ENCODE assay signal across 8 mouse cellular contexts in genomic region chr11:52099771-52100219, GRCm38 (mm10). TPM values are rescaled to one million over a fixed set of nuclear protein-coding genes. Genes with fewer than 3 reads are reported as not detected.
DNase-seq lines count a peak whose midpoint lies in the region; ATAC-seq lines count a peak whose summit lies in the region.

No protein-coding gene starts in this region.

- H3K9ac ChIP-seq in heart, embryonic 12.5 days, result peak overlapping the region; percentile 99
- peak overlapping the region; percentile 99 for H3K9ac ChIP-seq in hindbrain, embryonic 13.5 days

- H3K27me3 ChIP-seq in heart, embryonic 12.5 days (replicated peaks), result no peaks in the 10 kb centered on the region
- H3K27me3 ChIP-seq in hindbrain, embryonic 13.5 days, result no peaks in the 10 kb centered on the region
- no peaks in the 10 kb centered on the region for H3K27me3 ChIP-seq in midbrain, embryonic 10.5 days (ENCODE audit: low read depth, poor library complexity, severe bottlenecking)

- no peaks in the 10 kb centered on the region for H3K36me3 ChIP-seq in heart, embryonic 12.5 days
- no peaks in the 10 kb centered on the region for H3K36me3 ChIP-seq in hindbrain, embryonic 13.5 days
- peaks cover 14% of the 10 kb centered on the region; the same call in 1 of the 2 replicates for H3K36me3 ChIP-seq in midbrain, embryonic 10.5 days

- 3% methylated on average over 7 of the region's 7 CpGs for WGBS in heart, embryonic 12.5 days
- WGBS in hindbrain, embryonic 13.5 days, result 9% methylated on average over 7 of the region's 7 CpGs
- WGBS in midbrain, embryonic 10.5 days, result 8% methylated on average over 7 of the region's 7 CpGs

- H3K4me3 ChIP-seq in heart, embryonic 12.5 days, result peak overlapping the region; percentile 95
- peak overlapping the region; percentile 98 for H3K4me3 ChIP-seq in hindbrain, embryonic 13.5 days
- peak overlapping the region; percentile 98 for H3K4me3 ChIP-seq in midbrain, embryonic 10.5 days

- H3K27ac ChIP-seq in heart, embryonic 12.5 days (ENCODE audit: poor library complexity, severe bottlenecking), result peak overlapping the region; percentile 99
- H3K27ac ChIP-seq in hindbrain, embryonic 13.5 days, result peak overlapping the region; percentile 100
- peak overlapping the region; percentile 99 for H3K27ac ChIP-seq in midbrain, embryonic 10.5 days (replicated peaks)

- no peaks in the 10 kb centered on the region for H3K9me3 ChIP-seq in heart, embryonic 12.5 days (replicated peaks)
- no peaks in the 10 kb centered on the region for H3K9me3 ChIP-seq in hindbrain, embryonic 13.5 days
- H3K9me3 ChIP-seq in midbrain, embryonic 10.5 days (replicated peaks), result no peaks in the 10 kb centered on the region

- H3K4me2 ChIP-seq in heart, embryonic 12.5 days, result peak overlapping the region; percentile 74
- H3K4me2 ChIP-seq in hindbrain, embryonic 13.5 days, result peak overlapping the region; percentile 86

- no peak for DNase-seq in heart, postnatal 4 days
- DNase-seq in MN1 (ENCODE audit: low spot score), result peak; percentile 74
- no peak for DNase-seq in midbrain, embryonic 10.5 days (ENCODE audit: low spot score)
- no peak for DNase-seq in thymus, postnatal 4 days
- no peak for DNase-seq in adrenal gland, postnatal 25 days
- no peak for DNase-seq in layer of hippocampus, postnatal 14 days (ENCODE audit: low spot score in 2 of 2)

- ATAC-seq in heart, embryonic 12.5 days (ENCODE audit: insufficient number of reproducible peaks, low FRiP score), result no peak
- ATAC-seq in hindbrain, embryonic 13.5 days (ENCODE audit: low FRiP score), result no peak

- peaks cover 45% of the 10 kb centered on the region for H3K4me1 ChIP-seq in heart, embryonic 12.5 days (replicated peaks)
- H3K4me1 ChIP-seq in hindbrain, embryonic 13.5 days (replicated peaks), result peaks cover 45% of the 10 kb centered on the region
- peaks cover 31% of the 10 kb centered on the region for H3K4me1 ChIP-seq in midbrain, embryonic 10.5 days

RNA-seq across cellular contexts. Expression of gene Ppp2ca, which starts 1.3 kb away (rescaled TPM):
- 80.9 and 82.0 TPM in 2 replicates for polyA plus RNA-seq in heart, embryonic 12.5 days (2016; fragmentation: Nextera tagmentation; extraction: Ambion mirVana)
- 10 to 100 TPM; 86.3 to 87.2 TPM for total RNA-seq in heart, postnatal 4 days (2021)
- polyA plus RNA-seq in hindbrain, embryonic 13.5 days (2015; fragmentation: Nextera tagmentation; extraction: Ambion mirVana), result 122 TPM in 2 replicates
- 90.0 and 93.8 TPM in 2 replicates for polyA plus RNA-seq in midbrain, embryonic 10.5 days (2016; fragmentation: Nextera tagmentation; extraction: Ambion mirVana)
- total RNA-seq in adrenal gland, postnatal 25 days (2021), result 77.2 and 91.2 TPM in 2 replicates
- 100 to 1,000 TPM; 128 to 136 TPM for total RNA-seq in layer of hippocampus, postnatal 14 days (2021)

RNA-seq across cellular contexts. Expression of gene Olfr1373, which starts 45.5 kb away (rescaled TPM):
- not detected in 2 replicates for polyA plus RNA-seq in heart, embryonic 12.5 days (2016; fragmentation: Nextera tagmentation; extraction: Ambion mirVana)
- total RNA-seq in heart, postnatal 4 days (2021), result not detected
- polyA plus RNA-seq in hindbrain, embryonic 13.5 days (2015; fragmentation: Nextera tagmentation; extraction: Ambion mirVana), result not detected in 2 replicates
- not detected in 2 replicates for polyA plus RNA-seq in midbrain, embryonic 10.5 days (2016; fragmentation: Nextera tagmentation; extraction: Ambion mirVana)
- not detected in 2 replicates for total RNA-seq in adrenal gland, postnatal 25 days (2021)
- total RNA-seq in layer of hippocampus, postnatal 14 days (2021), result not detected
